Mouse (Mus musculus) forelimb bud, embryonic 11.5 days (tissue): ENCODE measurements around the gene Epb41.

ENCODE experiments used
- DNase-seq: peaks from one replicate; pipeline ENCODE4 v3.0.0-alpha.2; 2012; ENCODE audit warnings: low read depth, low spot score

The Epb41 gene

DNA sequence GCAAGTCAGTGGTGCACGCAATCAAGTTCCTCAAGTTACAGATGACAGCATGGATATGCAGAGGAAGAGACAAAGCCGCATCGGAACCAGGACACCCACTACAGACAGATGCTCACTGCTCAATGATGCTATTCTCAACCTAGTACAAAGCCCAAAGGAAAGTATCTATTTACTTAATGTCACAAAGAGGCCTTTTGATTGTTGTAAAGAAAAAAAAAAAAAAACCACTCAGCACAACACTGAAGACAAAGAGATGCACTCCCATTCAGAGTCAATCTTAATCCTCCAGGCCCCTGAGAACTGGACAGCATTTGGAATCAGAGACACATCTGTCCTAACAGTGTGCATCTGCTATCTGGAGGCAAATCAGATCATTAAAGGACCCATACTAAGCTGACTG lies 63.5 kb downstream of the Epb41 start:
- DNase-seq = no peak

GRCm38 (mm10) chr4:132010416-132010815 lies 64.7 kb downstream of the Epb41 start:
- no peak for DNase-seq

- DNase-seq = no peak
These were observed 66.9 kb downstream of the Epb41 start for GRCm38 (mm10) chr4:132008191-132008590.

- no peak for DNase-seq
These were observed 68.0 kb downstream of the Epb41 start for GRCm38 (mm10) chr4:132007123-132007522.

- no peak for DNase-seq
These were observed 76.5 kb downstream of the Epb41 start for GRCm38 (mm10) chr4:131998641-131999040.

- no peak for DNase-seq
These were observed 77.6 kb downstream of the Epb41 start for GRCm38 (mm10) chr4:131997476-131997875.

DNA sequence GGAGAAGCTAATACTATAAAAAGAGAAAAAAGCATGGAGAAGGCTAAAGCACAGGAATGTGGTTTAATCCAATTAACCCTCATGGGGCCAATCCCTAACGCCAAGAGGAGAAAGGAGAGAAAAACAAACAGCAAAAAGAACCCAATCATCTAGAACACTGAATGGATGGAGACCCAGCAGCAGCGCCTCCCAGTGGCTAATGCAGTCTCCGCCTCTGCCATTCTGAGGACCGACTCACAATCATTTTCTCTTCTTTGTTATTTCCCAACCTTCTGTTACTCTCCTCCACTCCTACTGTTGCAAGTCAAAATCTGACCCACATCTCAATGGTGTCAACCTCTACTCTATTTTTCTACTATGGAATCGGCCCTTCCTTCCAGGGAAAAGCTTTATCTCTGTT lies 78.1 kb downstream of the Epb41 start:
- DNase-seq = no peak

DNA sequence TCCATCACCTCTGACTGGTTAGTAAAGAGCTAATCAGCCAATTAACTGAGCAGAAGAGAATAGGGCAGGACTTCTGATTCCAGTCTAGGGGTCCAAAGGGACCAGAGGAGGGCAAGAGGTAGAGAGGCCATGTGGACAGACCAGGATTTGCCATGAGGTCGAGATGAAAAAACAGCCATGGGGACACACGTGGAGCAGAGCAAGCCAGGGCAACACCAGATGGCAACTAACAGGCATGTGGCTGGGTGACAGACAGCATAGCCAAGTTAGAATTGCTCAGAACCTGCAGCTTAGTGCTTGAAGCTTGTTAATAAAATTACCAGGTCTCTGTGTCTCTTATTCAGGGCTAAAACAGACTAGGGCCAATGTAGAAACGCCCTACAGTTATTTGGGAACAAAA lies 81.3 kb downstream of the Epb41 start:
- no peak for DNase-seq

DNA sequence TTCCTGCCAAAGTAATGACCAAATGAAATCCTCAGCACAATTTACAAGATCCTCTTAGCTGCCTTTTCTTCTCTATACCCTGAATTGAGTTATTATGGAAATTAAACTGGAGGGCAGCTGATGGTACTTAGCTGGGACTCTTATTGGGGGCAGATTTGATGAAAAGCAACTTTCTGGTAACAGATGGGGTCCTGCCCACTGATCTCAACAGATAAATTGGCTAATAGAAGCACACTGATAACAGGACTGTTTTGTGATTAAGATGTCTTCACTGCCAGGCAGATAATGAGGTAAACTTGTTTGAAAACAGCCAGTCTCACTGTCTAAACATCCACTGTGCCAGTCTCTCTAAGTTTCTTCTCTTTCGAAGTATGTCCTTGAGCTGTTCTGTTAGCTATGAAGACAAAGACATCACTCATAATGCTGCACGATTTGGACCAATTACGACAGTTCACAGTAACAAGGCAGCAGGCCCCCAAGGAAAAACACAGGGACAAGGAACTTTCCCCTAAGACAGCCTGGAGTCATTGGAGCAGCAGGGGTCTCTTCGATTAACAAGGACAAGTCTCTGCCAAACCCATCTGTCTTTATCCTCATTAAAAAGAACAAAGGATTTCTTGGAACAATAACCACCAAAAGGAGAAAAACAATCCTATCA lies 92.1 kb downstream of the Epb41 start:
- no peak for DNase-seq

- no peak for DNase-seq
These were observed 93.4 kb downstream of the Epb41 start for GRCm38 (mm10) chr4:131981755-131982154.

DNA sequence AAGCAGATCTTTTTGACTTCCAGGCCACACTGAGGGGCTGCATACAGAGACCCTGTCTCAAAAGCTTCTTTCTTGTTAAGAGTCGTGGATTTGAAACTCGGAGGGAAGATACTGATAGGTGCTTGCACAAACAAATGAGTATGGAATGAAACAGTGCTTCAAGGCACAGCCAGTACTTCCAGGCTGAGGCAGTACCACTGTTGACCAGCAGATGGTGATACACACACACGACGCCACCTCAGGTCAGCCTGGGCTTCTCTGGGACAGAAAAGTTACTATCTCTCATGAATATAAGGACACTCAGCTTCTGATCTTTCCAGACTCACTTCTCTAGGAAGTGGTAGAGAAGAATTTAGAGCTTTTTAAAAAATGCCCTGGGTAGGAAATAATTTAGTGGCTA lies 97.9 kb downstream of the Epb41 start:
- DNase-seq = peak; percentile 77

DNA sequence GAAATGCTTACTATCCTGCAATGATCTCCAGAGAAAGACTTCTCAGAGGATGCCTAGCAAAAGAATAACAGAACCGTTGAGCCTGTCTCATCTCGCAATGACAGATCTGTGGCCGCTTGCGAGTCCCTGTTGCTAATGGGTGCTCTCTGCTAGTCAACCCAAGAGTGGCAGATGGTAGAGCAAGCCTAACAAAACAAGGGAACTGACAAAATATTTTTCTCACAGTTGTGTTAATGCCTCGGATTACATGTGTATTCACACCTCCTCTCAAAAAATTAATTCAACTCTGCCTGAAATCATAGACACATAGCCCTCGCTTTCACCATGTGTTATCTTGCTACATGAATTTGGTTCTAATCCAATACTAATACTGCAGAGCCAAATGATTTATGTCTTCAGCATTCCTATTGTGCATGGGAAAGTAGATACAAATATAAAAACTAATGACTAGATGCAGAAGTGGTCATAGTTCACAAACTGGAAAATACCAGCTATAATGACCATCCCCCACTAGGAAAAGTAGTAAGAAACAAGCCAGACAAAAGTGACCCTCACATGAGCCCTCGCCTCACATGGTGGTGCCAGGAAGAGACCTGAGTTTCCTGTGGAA lies 104.8 kb downstream of the Epb41 start:
- DNase-seq = no peak

DNA sequence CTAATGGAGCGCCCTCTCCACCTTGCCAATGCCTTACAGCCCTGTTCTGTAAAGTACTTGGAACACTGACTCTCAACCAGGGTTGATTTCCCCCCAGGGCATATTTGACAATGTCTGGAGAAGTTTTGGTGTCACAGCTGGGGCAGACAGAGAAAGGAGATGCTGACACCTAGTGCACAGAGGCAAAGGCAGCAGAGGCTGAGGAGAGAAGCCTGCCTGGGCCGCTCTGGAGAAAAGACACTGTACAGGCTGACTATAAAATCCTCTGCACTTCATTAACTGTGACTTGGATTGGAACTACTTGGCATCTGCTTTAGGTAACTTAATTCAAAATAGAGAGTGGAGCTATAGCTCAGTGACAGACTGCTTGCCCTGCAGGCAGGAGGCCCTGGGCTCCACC lies 106.2 kb downstream of the Epb41 start:
- DNase-seq = peak; percentile 13

DNA sequence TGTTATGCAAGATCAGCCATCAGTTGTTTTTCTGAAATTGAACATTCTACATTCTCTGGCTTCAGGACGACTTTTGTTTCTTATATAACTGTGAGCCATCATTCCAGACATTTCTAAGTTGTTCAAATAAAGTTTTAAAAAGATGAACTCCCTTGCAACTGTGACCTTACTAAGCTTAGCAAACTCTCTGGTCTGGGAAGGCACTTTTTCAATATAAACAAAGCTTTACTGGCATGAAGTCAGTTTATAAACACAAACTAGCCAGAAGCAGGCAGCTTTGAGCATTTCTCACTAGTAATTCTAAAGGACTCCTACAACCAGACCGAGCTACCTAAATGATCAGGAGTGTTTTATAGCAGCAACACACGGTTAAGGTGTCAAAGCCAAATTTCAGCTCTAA lies 118.0 kb downstream of the Epb41 start:
- no peak for DNase-seq

- no peak for DNase-seq
These were observed 124.5 kb downstream of the Epb41 start for GRCm38 (mm10) chr4:131950657-131951056.

DNA sequence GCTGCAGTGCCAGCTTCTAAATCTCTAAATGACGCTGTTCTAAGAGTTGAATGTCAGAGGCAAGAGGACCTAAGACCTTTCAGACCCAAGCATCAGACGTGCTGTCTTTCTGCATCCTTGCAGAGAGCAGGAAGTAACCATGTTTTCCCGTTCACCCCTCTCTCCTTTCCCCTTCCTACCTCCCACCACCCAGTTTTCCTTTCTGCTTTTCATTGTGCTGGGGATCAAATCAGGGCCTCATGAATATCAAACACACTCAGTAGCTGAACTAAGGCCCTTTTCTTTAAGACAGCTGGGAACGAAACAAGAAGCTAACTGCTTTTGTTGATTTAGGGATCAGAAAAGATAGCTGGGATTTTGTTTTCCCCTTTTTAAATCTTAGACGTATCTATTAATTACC lies 125.2 kb downstream of the Epb41 start:
- no peak for DNase-seq

DNA sequence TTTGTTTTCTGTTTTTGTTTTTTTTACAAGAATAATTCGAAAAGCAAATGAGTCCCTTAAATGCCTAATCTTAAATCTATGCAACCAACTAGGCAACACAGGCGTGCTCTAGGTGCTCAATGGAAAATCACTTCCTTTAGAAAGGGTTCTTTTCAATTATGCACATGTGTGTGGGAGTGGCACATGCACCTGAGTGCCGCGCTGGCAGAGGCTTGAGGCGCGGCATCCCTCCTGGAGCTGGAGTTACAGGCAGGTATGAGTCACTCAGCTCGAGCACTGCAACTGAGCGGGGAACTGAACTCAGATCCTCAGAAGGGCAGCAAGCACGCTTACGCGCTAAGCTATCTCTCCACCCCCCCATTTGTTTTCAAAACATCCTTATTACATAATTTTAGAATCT lies 127.3 kb downstream of the Epb41 start:
- no peak for DNase-seq

DNA sequence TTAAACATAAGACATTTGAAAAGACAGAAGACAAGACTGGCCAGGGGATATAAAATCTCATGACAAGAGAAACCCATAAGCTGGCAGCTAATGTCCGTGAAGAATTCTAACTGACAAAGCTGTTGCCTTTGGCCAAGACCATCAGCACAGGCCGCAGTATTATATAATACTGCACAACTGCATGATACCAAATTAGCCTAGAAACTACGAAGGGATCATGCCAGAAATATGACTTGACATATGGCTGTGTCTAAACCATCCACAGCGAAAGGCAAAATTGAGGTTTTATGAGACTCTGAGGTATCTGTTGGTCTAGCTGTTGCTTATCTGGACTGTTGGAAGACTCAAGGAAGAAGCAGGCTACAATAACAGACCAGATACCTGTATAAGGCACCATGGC lies 134.3 kb downstream of the Epb41 start:
- DNase-seq = no peak

DNA sequence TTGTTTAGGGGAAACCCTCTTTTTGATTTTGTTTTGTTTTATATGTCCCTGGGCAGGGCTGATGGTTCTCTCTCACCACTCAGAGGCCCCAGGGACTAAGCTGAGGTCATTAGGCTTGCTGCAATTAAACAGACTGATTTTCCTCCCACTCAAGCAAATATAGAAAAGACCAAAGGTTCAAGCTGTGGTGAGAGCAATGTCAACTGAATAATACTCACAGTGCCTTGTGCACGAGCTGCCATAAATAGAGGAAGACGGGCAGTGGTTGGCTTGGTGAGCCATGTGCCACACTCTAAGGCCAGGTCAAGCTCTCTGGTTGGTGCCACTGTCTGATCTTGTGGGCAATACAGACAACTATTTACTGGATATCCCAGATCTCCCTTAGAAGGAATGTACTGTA lies 135.7 kb downstream of the Epb41 start:
- DNase-seq = no peak

GRCm38 (mm10) chr4:131929146-131929545 lies 146.0 kb downstream of the Epb41 start:
- DNase-seq = no peak

DNA sequence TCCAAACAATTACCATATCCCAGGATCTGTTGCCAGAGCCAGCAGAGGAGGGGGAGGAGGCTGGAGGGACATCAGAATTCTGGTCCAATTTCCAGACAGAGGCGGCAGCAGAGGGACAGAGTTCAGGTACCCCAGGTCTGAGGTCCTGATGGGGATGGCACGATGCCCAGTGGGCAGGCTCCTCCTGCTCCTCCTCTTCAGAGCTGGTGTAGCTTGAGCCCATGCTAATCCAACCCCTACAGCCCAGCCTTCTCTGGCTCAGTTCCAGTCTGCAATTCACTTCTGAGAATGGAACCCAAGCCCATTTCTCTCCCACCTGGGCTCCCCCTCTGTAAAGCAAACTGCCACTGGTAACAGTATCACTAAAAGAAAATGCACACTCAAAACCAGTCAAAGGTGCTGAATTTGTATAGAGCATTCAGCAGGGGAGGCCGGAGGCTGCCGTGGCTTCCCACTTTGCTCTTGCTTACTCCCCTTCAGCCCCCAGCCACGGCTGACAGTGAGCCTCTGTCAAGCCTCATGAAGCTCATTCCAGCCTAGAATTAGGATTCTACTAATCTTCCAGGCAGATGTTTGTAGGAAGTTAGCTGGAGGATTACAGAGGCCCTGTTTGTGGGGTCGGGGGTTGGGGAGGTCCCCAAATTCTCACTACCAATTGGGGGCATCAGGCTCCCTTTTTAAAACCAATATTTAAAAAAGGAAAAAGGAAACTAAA lies 150.9 kb downstream of the Epb41 start:
- no peak for DNase-seq

GRCm38 (mm10) chr4:131922404-131922803 lies 152.7 kb downstream of the Epb41 start:
- DNase-seq = no peak
